Mouse (Mus musculus) central nervous system, embryonic 14 days (tissue): Measurements from ENCODE around the gene Ssxb9. TPM values are rescaled to one million over a fixed set of nuclear protein-coding genes. Genes with fewer than 3 reads are reported as not detected.

Experiments used
- polyA plus RNA-seq: library from polyadenylated mRNA; depleted of rRNA; stranded (reverse); fragments of >200 nt; gene quantifications from 2 replicates; pipeline ENCODE4 v1.2.3, GENCODE M21; 2012; rRNA removed

Ssxb9 gene
- polyA plus RNA-seq, result not detected in 2 replicates

DNA sequence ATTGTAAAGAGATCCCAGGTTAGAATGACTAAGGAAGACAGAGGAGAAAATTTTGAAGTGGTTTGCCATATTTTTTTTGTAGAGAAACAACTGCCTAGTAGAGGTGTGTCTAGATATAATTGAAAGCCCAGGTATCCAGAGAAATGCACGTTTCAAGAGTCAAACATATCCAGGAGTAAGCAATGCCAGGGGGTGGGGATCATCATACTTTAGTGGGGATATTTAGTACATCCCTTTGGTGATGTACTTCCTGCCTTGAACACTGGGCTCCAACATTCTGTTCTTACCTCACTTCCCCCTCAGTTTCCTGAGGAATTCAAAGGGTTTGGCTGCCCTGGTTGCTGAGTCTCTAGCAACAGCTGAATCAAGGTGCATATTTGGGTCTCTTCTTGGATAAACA, at the start of gene Ssxb9:
Ssxb9 (plus strand) TSS at position 301 of the 400 bp plus-strand sequence.

DNA sequence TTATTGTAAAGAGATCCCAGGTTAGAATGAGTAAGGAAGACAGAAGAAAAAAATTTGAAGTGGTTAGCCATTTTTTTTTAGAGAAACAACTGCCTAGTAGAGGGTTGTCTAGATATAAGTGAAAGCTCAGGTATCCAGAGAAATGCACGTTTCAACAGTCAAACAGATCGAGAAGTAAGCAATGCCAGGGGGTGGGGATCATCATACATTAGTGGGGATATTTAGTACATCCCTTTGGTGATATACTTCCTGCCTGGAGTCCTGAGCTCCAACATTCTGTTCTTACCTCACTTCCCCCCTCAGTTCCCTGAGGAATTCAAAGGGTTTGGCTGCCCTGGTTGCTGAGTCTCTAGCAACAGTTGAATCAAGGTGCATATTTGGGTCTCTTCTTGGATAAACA, 39.7 kb upstream of the Ssxb9 start, which contains the start of gene Ssxb10:
Ssxb10 (plus strand) TSS at position 301 of the 400 bp plus-strand sequence.

DNA sequence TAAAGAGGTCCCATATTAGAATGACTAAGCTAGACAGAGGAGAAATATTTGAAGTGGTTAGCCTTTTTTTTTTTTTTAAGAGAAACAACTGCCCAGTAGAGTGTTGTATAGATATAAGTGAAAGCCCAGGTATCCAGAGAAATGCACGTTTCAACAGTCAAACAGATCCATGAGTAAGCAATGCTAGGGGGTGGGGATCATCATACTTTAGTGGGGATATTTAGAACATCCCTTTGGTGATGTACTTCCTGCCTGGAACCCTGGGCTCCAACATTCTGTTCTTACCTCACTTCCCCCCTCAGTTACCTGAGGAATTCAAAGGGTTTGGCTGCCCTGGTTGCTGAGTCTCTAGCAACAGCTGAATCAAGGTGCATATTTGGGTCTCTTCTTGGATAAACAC, 46.2 kb downstream of the Ssxb9 start, which contains the start of gene Ssxb1:
Ssxb1 (plus strand) TSS at position 301 of the 400 bp plus-strand sequence.

Other genes with a start within 250 kb of the Ssxb9 start
- gene Wdr13, start 234.1 kb upstream of the Ssxb9 start, polyA plus RNA-seq, result 193 and 209 TPM in 2 replicates
- 462 and 530 TPM in 2 replicates for gene Rbm3, start 221.1 kb upstream of the Ssxb9 start, polyA plus RNA-seq
- gene Tbc1d25, start 190.8 kb upstream of the Ssxb9 start, polyA plus RNA-seq, result 24.0 and 24.2 TPM in 2 replicates
- gene Ebp, start 173.5 kb upstream of the Ssxb9 start, polyA plus RNA-seq, result 20.1 and 22.0 TPM in 2 replicates
- 91.0 and 101 TPM in 2 replicates for gene Porcn, start 160.5 kb upstream of the Ssxb9 start, polyA plus RNA-seq
- gene Ftsj1, start 114.6 kb upstream of the Ssxb9 start, polyA plus RNA-seq, result 42.2 and 45.3 TPM in 2 replicates
- gene Slc38a5, start 95.8 kb upstream of the Ssxb9 start, polyA plus RNA-seq, result 25.6 and 27.5 TPM in 2 replicates
- gene Ssxb10, start 39.6 kb upstream of the Ssxb9 start, polyA plus RNA-seq, result not detected in 2 replicates
- gene Ssxb1, start 46.3 kb downstream of the Ssxb9 start, polyA plus RNA-seq, result not detected in 2 replicates
- not detected in 2 replicates for gene Ssxb2, start 94.7 kb downstream of the Ssxb9 start, polyA plus RNA-seq
- not detected in 2 replicates for gene Gm14459, start 158.0 kb downstream of the Ssxb9 start, polyA plus RNA-seq
- not detected in 2 replicates for gene Ssxb6, start 181.3 kb downstream of the Ssxb9 start, polyA plus RNA-seq
- not detected in 2 replicates for gene Ssxb3, start 224.8 kb downstream of the Ssxb9 start, polyA plus RNA-seq